Mouse (Mus musculus) E14TG2a.4 (cell line): ENCODE measurements at regions not wholly inside any gene's neighbourhood (a gene's known extent, or its start where the extent isn't known, plus 50 kb on each side); places are given as distances from the start of the nearest gene placed in this dataset.

Experiments used
- CTCF ChIP-seq: conservative IDR thresholded peaks from 2 replicates; pipeline ENCODE4 v1.5.1; 2014; ENCODE audit warnings: low read length
- NANOG ChIP-seq: IDR thresholded peaks from 2 replicates; pipeline ENCODE4 v1.6.1; 2014; ENCODE audit warnings: borderline replicate concordance, low read length, mixed read lengths
- POU5F1 ChIP-seq: IDR thresholded peaks from 2 replicates; pipeline ENCODE4 v1.6.1; 2014; ENCODE audit warnings: low read length, borderline replicate concordance

DNA sequence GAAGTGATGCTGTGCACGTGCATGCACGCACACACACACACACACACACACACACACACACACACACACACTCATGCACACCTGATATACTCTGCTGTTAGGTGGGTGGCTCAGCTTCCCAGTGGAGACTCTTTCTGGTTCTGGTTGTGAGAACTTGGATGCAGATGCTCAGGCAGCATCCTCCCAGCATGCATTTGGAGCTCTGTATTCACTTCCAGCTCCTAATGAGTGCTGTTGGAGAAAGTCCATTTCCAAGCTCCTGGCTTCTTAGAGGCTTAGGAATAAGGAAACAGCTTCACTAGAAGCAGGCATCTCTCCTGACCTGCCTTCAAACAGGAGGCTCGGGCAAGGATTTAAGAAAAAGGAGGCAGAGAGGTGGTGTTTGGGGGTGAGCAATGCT lies 52.2 kb upstream of the Kazn start:
- TF ChIP-seq CTCF (no peak), POU5F1 (no peak), NANOG (no peak)
